Mouse (Mus musculus): ENCODE measurements around the gene Cdhr1. TPM values are rescaled to one million over a fixed set of nuclear protein-coding genes. Genes with fewer than 3 reads are reported as not detected.

Cdhr1 gene
- polyA plus RNA-seq, 1 experiment from 2014 or later, result 0.11 TPM

Other genes starting within 250 kb of the Cdhr1 start
- 32.3 and 32.6 TPM in 2 replicates for gene Ccser2, start 129.6 kb downstream of the Cdhr1 start, polyA plus RNA-seq (2016; fragmentation: Nextera tagmentation; extraction: Ambion mirVana)
- gene Rgr, start 49.4 kb downstream of the Cdhr1 start, polyA plus RNA-seq (2016; fragmentation: Nextera tagmentation; extraction: Ambion mirVana), result not detected in 2 replicates
- gene Lrit1, start 43.5 kb downstream of the Cdhr1 start, polyA plus RNA-seq (2016; fragmentation: Nextera tagmentation; extraction: Ambion mirVana), result not detected in 2 replicates
- gene Lrit2, start 30.4 kb downstream of the Cdhr1 start, polyA plus RNA-seq (2016; fragmentation: Nextera tagmentation; extraction: Ambion mirVana), result not detected in 2 replicates
- 0.59 and 0.68 TPM in 2 replicates for gene 2610528A11Rik, start 15.7 kb upstream of the Cdhr1 start, polyA plus RNA-seq (2016; fragmentation: Nextera tagmentation; extraction: Ambion mirVana)
- gene Ghitm, start 36.9 kb upstream of the Cdhr1 start, polyA plus RNA-seq (2016; fragmentation: Nextera tagmentation; extraction: Ambion mirVana), result 161 and 167 TPM in 2 replicates

Data from limb, embryonic 12.5 days (tissue).